Mouse (Mus musculus): ENCODE data around the gene Nlgn2.

DNA sequence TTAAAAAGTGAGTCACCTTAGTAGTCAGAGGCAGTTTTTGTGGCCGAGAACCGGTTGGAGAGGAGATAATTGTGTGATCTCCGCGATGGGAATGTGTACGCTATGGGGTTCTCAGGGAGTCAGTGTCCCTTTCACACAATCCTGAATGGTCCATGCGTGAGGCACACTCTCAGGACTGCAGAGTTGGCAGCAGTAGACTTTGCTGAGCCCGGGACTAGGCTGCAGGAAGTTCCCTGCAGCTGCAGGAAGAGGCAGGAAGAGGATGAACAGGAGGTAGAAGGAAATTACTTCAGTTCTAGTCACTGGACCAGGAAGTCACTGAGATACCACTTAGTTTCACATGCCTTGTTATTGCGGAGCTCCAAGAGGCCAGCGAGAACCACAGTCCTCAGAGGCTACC lies 11.5 kb upstream of the Nlgn2 start:
- TF ChIP-seq CTCF (IDR thresholded peaks at IDR 0.05; ENCODE audit: control insufficient read depth, insufficient read depth, insufficient read length) (no peak), MYOG (IDR thresholded peaks at IDR 0.05; ENCODE audit: control insufficient read depth, extremely low read depth, insufficient read length) (no peak)

Measured in C2C12 (cell line).